Mouse (Mus musculus) cortical plate, adult 2 months (tissue): ENCODE measurements around the gene Olfr984.

ENCODE experiments used
- CTCF ChIP-seq: fragments of 200-500 bp; IDR thresholded peaks from 2 replicates; pipeline ENCODE4 v1.5.1; 2011; ENCODE audit warnings: mild to moderate bottlenecking, control low read depth, low read length; ENCODE audit not compliant: insufficient read depth; ENCODE audit errors: extremely low read depth
- POLR2A ChIP-seq: fragments of 200-500 bp; IDR thresholded peaks from 2 replicates; pipeline ENCODE4 v1.6.1; 2011; ENCODE audit warnings: mild to moderate bottlenecking, low read length, control low read depth; ENCODE audit not compliant: insufficient read depth; ENCODE audit errors: extremely low read depth

DNA sequence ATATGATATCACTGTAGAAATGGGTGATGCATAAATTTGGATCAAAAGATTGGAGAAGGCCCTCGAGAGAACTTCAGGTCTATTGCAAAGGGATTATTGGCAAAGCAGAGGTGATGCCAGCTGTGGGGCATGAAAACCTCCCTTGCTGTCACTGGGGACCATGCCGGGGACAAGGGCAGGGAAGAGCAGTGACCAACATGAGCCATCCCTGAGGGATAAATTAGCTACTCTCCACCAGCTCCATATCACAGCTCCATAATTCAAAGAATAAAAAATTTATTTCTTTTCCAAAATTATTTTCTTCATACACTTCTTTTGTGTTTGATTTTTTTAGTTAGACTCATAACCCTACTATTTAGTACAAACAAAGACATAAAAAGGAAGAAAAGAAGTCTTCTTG is at the start of gene Olfr984:
- TF ChIP-seq CTCF (no peak), POLR2A (no peak)
